Mouse (Mus musculus) adrenal gland, postnatal 36 days (tissue): ENCODE measurements around the gene Obox6. TPM values are rescaled to one million over a fixed set of nuclear protein-coding genes. Genes with fewer than 3 reads are reported as not detected.

Experiments
- DNase-seq, 2 experiments: peaks; one replicate each; pipeline ENCODE4 v3.0.0; 2021; ENCODE audit warnings: mixed read lengths in 1 of 2
- long read RNA-seq, 2 experiments: library from polyadenylated mRNA; stranded (forward); transcript quantifications; one replicate each; pipeline ENCODE4 v2.0.0; 2021; ENCODE audit warnings: borderline sequencing depth in 2 of 2
- total RNA-seq, 2 experiments: library from RNA; stranded (reverse); gene quantifications; 2 replicates each; pipeline ENCODE4 v1.2.3; 2021

Obox6 gene
- total RNA-seq = not detected
- long read RNA-seq, experiment 1 = 0 reads
- long read RNA-seq, experiment 2 = 0 reads

GRCm38 (mm10) chr7:15839578-15839977 is at the start of gene Obox6:
TSS of gene Obox6 (minus strand) at chr7:15839678.
- DNase-seq = no peak

DNA sequence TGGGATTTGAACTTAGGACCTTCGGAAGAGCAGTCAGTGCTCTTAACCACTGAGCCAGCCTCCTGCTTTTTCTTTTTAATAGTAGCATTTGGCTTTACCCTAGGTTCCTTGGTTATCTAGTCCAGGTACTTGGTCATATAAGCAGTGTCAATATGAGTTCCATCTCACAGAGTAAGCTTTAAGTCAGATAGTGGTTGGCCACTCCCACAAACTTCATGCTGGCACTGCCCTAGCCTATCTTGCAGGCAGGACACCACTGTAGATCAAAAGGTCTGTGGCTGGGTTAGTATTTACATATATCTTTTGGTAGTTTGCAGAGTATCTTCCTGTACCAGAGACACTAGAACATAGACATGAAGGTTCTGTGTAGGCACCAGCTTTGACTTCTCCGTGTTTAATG is 44.6 kb upstream of the Obox6 start:
- DNase-seq = no peak

DNA sequence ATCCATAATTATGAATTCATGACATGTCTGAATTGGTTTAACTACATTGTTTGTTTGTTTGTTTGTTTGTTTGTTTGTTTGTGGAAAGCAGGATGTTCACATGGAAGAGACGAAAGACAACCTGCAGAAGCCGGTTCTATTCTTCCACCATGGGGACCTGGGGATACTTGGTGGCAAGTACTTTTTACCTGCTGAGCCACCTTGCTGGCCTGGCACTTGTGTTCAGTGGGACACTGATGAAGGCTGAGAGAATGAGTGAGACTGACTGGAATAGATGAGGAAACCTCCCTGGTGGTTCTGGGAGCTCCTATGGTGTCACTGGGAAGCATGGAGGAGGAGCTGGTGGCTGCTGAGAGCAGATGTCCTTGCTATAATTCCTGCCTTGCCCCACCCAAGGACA is 42.8 kb upstream of the Obox6 start, which contains the start of gene Crxos:
Gene Crxos (plus strand): TSS at position 301 of the 400 bp plus-strand sequence.
- no peak for DNase-seq

GRCm38 (mm10) chr7:15881831-15882230 is 42.4 kb upstream of the Obox6 start:
- no peak for DNase-seq

GRCm38 (mm10) chr7:15881388-15881787 is 41.9 kb upstream of the Obox6 start:
- no peak for DNase-seq

DNA sequence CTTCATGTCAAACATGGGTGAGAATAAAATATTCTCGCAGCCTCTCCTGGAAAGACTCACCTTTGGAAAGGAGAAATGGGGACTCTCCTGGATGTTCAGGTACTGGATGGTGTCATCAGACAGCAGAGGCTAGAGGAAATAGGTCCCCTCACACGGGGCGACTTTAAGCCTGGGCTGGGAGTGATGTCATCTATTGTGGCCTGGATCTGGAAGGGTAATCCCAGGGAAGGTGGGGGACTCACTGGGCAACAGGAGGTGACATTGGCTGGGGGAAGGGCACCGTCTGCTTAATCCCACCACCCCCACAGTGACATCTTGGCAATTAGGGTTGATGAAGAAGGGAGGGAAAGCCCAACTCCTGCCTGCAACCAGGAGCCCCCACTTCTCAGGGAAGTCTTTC is 40.3 kb upstream of the Obox6 start, which contains the start of gene Crx:
Gene Crx (minus strand): TSS at position 213 of the 400 bp plus-strand sequence.
- no peak for DNase-seq

- DNase-seq = no peak
Measured at GRCm38 (mm10) chr7:15864104-15864503, 24.6 kb upstream of the Obox6 start.

DNA sequence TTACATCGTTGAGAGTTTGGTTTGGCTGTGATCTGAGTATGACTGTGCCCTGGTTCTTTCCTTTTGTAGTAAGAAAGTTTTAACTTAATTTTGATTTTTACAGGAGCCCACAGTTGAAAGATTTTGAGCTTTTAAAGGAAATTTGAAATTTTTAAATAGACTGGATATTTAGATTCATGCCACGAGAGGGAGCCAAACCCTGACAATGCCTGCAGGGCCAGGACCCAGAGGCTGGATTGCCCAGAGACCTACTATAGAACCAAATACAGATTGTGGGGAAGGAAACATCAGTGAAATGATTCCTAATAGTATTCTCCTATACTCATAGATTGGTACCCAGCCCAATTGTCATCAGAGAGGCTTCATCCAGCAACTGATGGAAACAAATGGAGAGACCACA is 20.2 kb upstream of the Obox6 start:
- peak in 1 of 2 experiments; percentile 2 for DNase-seq

Other genes starting within 250 kb of the Obox6 start
- not detected for gene Obox3, start 199.8 kb downstream of the Obox6 start, total RNA-seq
- gene Obox5, start 89.5 kb downstream of the Obox6 start, total RNA-seq = not detected
- not detected for gene Crx, start 40.3 kb upstream of the Obox6 start, total RNA-seq
- gene Crxos, start 42.9 kb upstream of the Obox6 start, total RNA-seq = not detected
- 100 to 1,000 TPM; 174 to 216 TPM for gene Selenow, start 82.7 kb upstream of the Obox6 start, total RNA-seq
- gene Nop53, start 106.4 kb upstream of the Obox6 start, total RNA-seq = 100 to 1,000 TPM; 181 to 189 TPM
- 10 to 100 TPM; 36.7 to 85.9 TPM for gene Ehd2, start 127.9 kb upstream of the Obox6 start, total RNA-seq
- 1 to 10 TPM; 9.4 to 9.9 TPM for gene Bicra, start 208.2 kb upstream of the Obox6 start, total RNA-seq
- under 1 TPM; 0.10 to 0.13 TPM for gene Zfp541, start 222.1 kb upstream of the Obox6 start, total RNA-seq